Mouse (Mus musculus): Measurements from ENCODE around the gene Aup1. TPM values are rescaled to one million over a fixed set of nuclear protein-coding genes. Genes with fewer than 3 reads are reported as not detected.

Aup1 gene
- polyA plus RNA-seq, 1 experiment from 2014 or later = 144 TPM

GRCm38 (mm10) chr6:83034463-83035055, 19.8 kb upstream of the Aup1 start:
- H3K9ac ChIP-seq (ENCODE audit: low read depth, low read length) = peak overlapping the region; percentile 46
- peak overlapping the region; percentile 90 for H3K27ac ChIP-seq (ENCODE audit: low read depth, low read length)
- peaks cover 14% of the 10 kb centered on the region; the same call in 1 of the 2 replicates for H3K27me3 ChIP-seq (ENCODE audit: control insufficient read depth, insufficient read depth, low read length)
- H3K36me3 ChIP-seq (ENCODE audit: control insufficient read depth, insufficient read depth, low read length) = peaks cover 4% of the 10 kb centered on the region; the same call in 1 of the 2 replicates
- peaks cover 18% of the 10 kb centered on the region; the same call in 1 of the 2 replicates for H3K4me1 ChIP-seq (ENCODE audit: control insufficient read depth, insufficient read depth, low read length)
- ATAC-seq (ENCODE audit: low FRiP score, low TSS enrichment) = peak; percentile 6; the same call in 1 of the 2 replicates
- 25% methylated on average over 5 of the region's 5 CpGs for WGBS
- H3K9me3 ChIP-seq (ENCODE audit: control insufficient read depth, low read length) = no peaks in the 10 kb centered on the region
- H3K4me3 ChIP-seq (ENCODE audit: low read length) = peak overlapping the region; percentile 58
- H3K4me2 ChIP-seq (replicated peaks; ENCODE audit: low read depth, low read length) = peak overlapping the region; percentile 90

- ATAC-seq (ENCODE audit: low FRiP score, low TSS enrichment) = no peak
- Histone ChIP-seq H3K4me2 (replicated peaks; ENCODE audit: low read depth, low read length) (no peak overlapping the region), H3K4me1 (ENCODE audit: control insufficient read depth, insufficient read depth, low read length) (peaks cover 15% of the 10 kb centered on the region; the same call in 1 of the 2 replicates), H3K9me3 (ENCODE audit: control insufficient read depth, low read length) (no peaks in the 10 kb centered on the region), H3K4me3 (ENCODE audit: low read length) (no peak overlapping the region), H3K9ac (ENCODE audit: low read depth, low read length) (no peak overlapping the region), H3K27ac (ENCODE audit: low read depth, low read length) (no peak overlapping the region), H3K27me3 (ENCODE audit: control insufficient read depth, insufficient read depth, low read length) (no peaks in the 10 kb centered on the region), H3K36me3 (ENCODE audit: control insufficient read depth, insufficient read depth, low read length) (0 out of 2 replicates have a peak, but pooled peaks cover 4% of the 10 kb centered on the region)
- WGBS = 90% methylated on average over 8 of the region's 8 CpGs
Measured at GRCm38 (mm10) chr6:83037188-83037587, 17.1 kb upstream of the Aup1 start.

- Histone ChIP-seq H3K9ac (ENCODE audit: low read depth, low read length) (no peak overlapping the region), H3K4me1 (ENCODE audit: control insufficient read depth, insufficient read depth, low read length) (peaks cover 14% of the 10 kb centered on the region; the same call in 1 of the 2 replicates), H3K4me3 (ENCODE audit: low read length) (peak overlapping the region; percentile 18; the same call in 1 of the 2 replicates), H3K4me2 (replicated peaks; ENCODE audit: low read depth, low read length) (peak overlapping the region; percentile 42), H3K36me3 (ENCODE audit: control insufficient read depth, insufficient read depth, low read length) (0 out of 2 replicates have a peak, but pooled peaks cover 4% of the 10 kb centered on the region), H3K27me3 (ENCODE audit: control insufficient read depth, insufficient read depth, low read length) (no peaks in the 10 kb centered on the region), H3K9me3 (ENCODE audit: control insufficient read depth, low read length) (no peaks in the 10 kb centered on the region), H3K27ac (ENCODE audit: low read depth, low read length) (no peak overlapping the region)
- 9% methylated on average over 24 of the region's 24 CpGs for WGBS
- ATAC-seq (ENCODE audit: low FRiP score, low TSS enrichment) = peak; percentile 59
Measured at GRCm38 (mm10) chr6:83038496-83039012, 15.8 kb upstream of the Aup1 start.

GRCm38 (mm10) chr6:83040601-83041000, 13.7 kb upstream of the Aup1 start:
- Histone ChIP-seq H3K27me3 (ENCODE audit: control insufficient read depth, insufficient read depth, low read length) (no peaks in the 10 kb centered on the region), H3K9ac (ENCODE audit: low read depth, low read length) (no peak overlapping the region), H3K9me3 (ENCODE audit: control insufficient read depth, low read length) (no peaks in the 10 kb centered on the region), H3K27ac (ENCODE audit: low read depth, low read length) (no peak overlapping the region), H3K4me3 (ENCODE audit: low read length) (no peak overlapping the region), H3K36me3 (ENCODE audit: control insufficient read depth, insufficient read depth, low read length) (0 out of 2 replicates have a peak, but pooled peaks cover 4% of the 10 kb centered on the region), H3K4me1 (ENCODE audit: control insufficient read depth, insufficient read depth, low read length) (peaks cover 9% of the 10 kb centered on the region; the same call in 1 of the 2 replicates), H3K4me2 (replicated peaks; ENCODE audit: low read depth, low read length) (no peak overlapping the region)
- 80% methylated on average over 5 of the region's 5 CpGs for WGBS
- ATAC-seq (ENCODE audit: low FRiP score, low TSS enrichment) = no peak

- Histone ChIP-seq H3K9me3 (ENCODE audit: control insufficient read depth, low read length) (no peaks in the 10 kb centered on the region), H3K27me3 (ENCODE audit: control insufficient read depth, insufficient read depth, low read length) (no peaks in the 10 kb centered on the region), H3K4me1 (ENCODE audit: control insufficient read depth, insufficient read depth, low read length) (peaks cover 5% of the 10 kb centered on the region; the same call in 1 of the 2 replicates), H3K36me3 (ENCODE audit: control insufficient read depth, insufficient read depth, low read length) (0 out of 2 replicates have a peak, but pooled peaks cover 4% of the 10 kb centered on the region), H3K9ac (ENCODE audit: low read depth, low read length) (no peak overlapping the region), H3K4me3 (ENCODE audit: low read length) (no peak overlapping the region), H3K4me2 (replicated peaks; ENCODE audit: low read depth, low read length) (no peak overlapping the region), H3K27ac (ENCODE audit: low read depth, low read length) (no peak overlapping the region)
- no peak for ATAC-seq (ENCODE audit: low FRiP score, low TSS enrichment)
- 55% methylated on average over 6 of the region's 6 CpGs for WGBS
Measured at GRCm38 (mm10) chr6:83043561-83043960, 10.8 kb upstream of the Aup1 start.

- Histone ChIP-seq H3K9me3 (ENCODE audit: control insufficient read depth, low read length) (no peaks in the 10 kb centered on the region), H3K4me2 (replicated peaks; ENCODE audit: low read depth, low read length) (no peak overlapping the region), H3K4me3 (ENCODE audit: low read length) (no peak overlapping the region), H3K27me3 (ENCODE audit: control insufficient read depth, insufficient read depth, low read length) (no peaks in the 10 kb centered on the region), H3K4me1 (ENCODE audit: control insufficient read depth, insufficient read depth, low read length) (0 out of 2 replicates have a peak, but pooled peaks cover under 1% of the 10 kb centered on the region), H3K9ac (ENCODE audit: low read depth, low read length) (no peak overlapping the region), H3K27ac (ENCODE audit: low read depth, low read length) (no peak overlapping the region), H3K36me3 (ENCODE audit: control insufficient read depth, insufficient read depth, low read length) (0 out of 2 replicates have a peak, but pooled peaks cover 4% of the 10 kb centered on the region)
- WGBS = 88% methylated on average over 5 of the region's 5 CpGs
- ATAC-seq (ENCODE audit: low FRiP score, low TSS enrichment) = no peak
Measured at GRCm38 (mm10) chr6:83043993-83044392, 10.3 kb upstream of the Aup1 start.

- 70% methylated on average over 9 of the region's 9 CpGs for WGBS
- no peaks in the 10 kb centered on the region for H3K4me1 ChIP-seq (ENCODE audit: control insufficient read depth, insufficient read depth, low read length)
- no peak overlapping the region for H3K4me3 ChIP-seq (ENCODE audit: low read length)
- H3K9ac ChIP-seq (ENCODE audit: low read depth, low read length) = no peak overlapping the region
- H3K9me3 ChIP-seq (ENCODE audit: control insufficient read depth, low read length) = no peaks in the 10 kb centered on the region
- no peaks in the 10 kb centered on the region for H3K27me3 ChIP-seq (ENCODE audit: control insufficient read depth, insufficient read depth, low read length)
- ATAC-seq (ENCODE audit: low FRiP score, low TSS enrichment) = no peak
- H3K36me3 ChIP-seq (ENCODE audit: control insufficient read depth, insufficient read depth, low read length) = peaks cover 4% of the 10 kb centered on the region; the same call in 1 of the 2 replicates
- no peak overlapping the region for H3K4me2 ChIP-seq (replicated peaks; ENCODE audit: low read depth, low read length)
- H3K27ac ChIP-seq (ENCODE audit: low read depth, low read length) = no peak overlapping the region
Measured at GRCm38 (mm10) chr6:83044742-83045141, 9.6 kb upstream of the Aup1 start.

GRCm38 (mm10) chr6:83049367-83049766, 5.0 kb upstream of the Aup1 start:
- ATAC-seq (ENCODE audit: low FRiP score, low TSS enrichment) = no peak
- 74% methylated on average over 10 of the region's 10 CpGs for WGBS
- Histone ChIP-seq H3K9ac (ENCODE audit: low read depth, low read length) (no peak overlapping the region), H3K27ac (ENCODE audit: low read depth, low read length) (no peak overlapping the region), H3K4me1 (ENCODE audit: control insufficient read depth, insufficient read depth, low read length) (peaks cover 11% of the 10 kb centered on the region), H3K4me3 (ENCODE audit: low read length) (no peak overlapping the region), H3K36me3 (ENCODE audit: control insufficient read depth, insufficient read depth, low read length) (peaks cover 25% of the 10 kb centered on the region), H3K27me3 (ENCODE audit: control insufficient read depth, insufficient read depth, low read length) (no peaks in the 10 kb centered on the region), H3K9me3 (ENCODE audit: control insufficient read depth, low read length) (no peaks in the 10 kb centered on the region), H3K4me2 (replicated peaks; ENCODE audit: low read depth, low read length) (no peak overlapping the region)

Measured in kidney, embryonic 14.5 days (tissue).